Mouse (Mus musculus) layer of hippocampus, postnatal 25 days (tissue): ENCODE data around the gene Dhx58. TPM values are rescaled to one million over a fixed set of nuclear protein-coding genes. Genes with fewer than 3 reads are reported as not detected.
A peak's percentile ranks its signal among the peaks of the same experiment; 100 is the strongest.

Experiments used
- DNase-seq, 2 experiments: peaks; one replicate each; pipeline ENCODE4 v3.0.0; 2022; ENCODE audit warnings: mixed read lengths in 2 of 2, low spot score in 1 of 2; ENCODE audit errors: extremely low spot score in 1 of 2
- total RNA-seq, 2 experiments: library from RNA; stranded (reverse); gene quantifications; 2 replicates each; pipeline ENCODE4 v1.2.3; 2021

The Dhx58 gene
- total RNA-seq, 2 experiments from 2014 or later = 1.4 to 2.1 TPM

GRCm38 (mm10) chr11:100703366-100703765, 705 bp downstream of the Dhx58 start:
- no peak for DNase-seq

- no peak for DNase-seq
Measured at GRCm38 (mm10) chr11:100702906-100703305, 1.2 kb downstream of the Dhx58 start.

- peak in 1 of 2 experiments; percentile 66 for DNase-seq
Measured at GRCm38 (mm10) chr11:100702081-100702851, 1.8 kb downstream of the Dhx58 start.

- DNase-seq = no peak
Measured at GRCm38 (mm10) chr11:100701301-100701700, 2.8 kb downstream of the Dhx58 start.

GRCm38 (mm10) chr11:100700710-100701109, 3.4 kb downstream of the Dhx58 start:
- no peak for DNase-seq

GRCm38 (mm10) chr11:100697921-100698320, 6.2 kb downstream of the Dhx58 start:
- DNase-seq = no peak

GRCm38 (mm10) chr11:100694926-100695325, 9.1 kb downstream of the Dhx58 start:
- DNase-seq = peak; percentile 79 to 93

- no peak for DNase-seq
Measured at GRCm38 (mm10) chr11:100693154-100693553, 10.9 kb downstream of the Dhx58 start.

GRCm38 (mm10) chr11:100692164-100692616, 11.9 kb downstream of the Dhx58 start, which contains the start of gene Zfp385c:
Zfp385c (minus strand) TSS chr11:100692455.
- DNase-seq = no peak

- DNase-seq = no peak
Measured at GRCm38 (mm10) chr11:100690389-100690788, 13.7 kb downstream of the Dhx58 start.

- no peak for DNase-seq
Measured at GRCm38 (mm10) chr11:100688443-100688842, 15.6 kb downstream of the Dhx58 start.

- DNase-seq = no peak
Measured at GRCm38 (mm10) chr11:100687265-100687664, 16.8 kb downstream of the Dhx58 start.

GRCm38 (mm10) chr11:100685371-100685770, 18.7 kb downstream of the Dhx58 start:
- no peak for DNase-seq

- DNase-seq = no peak
Measured at GRCm38 (mm10) chr11:100684084-100684483, 20.0 kb downstream of the Dhx58 start.

GRCm38 (mm10) chr11:100682526-100682925, 21.5 kb downstream of the Dhx58 start:
- no peak for DNase-seq

- DNase-seq = no peak
Measured at GRCm38 (mm10) chr11:100681826-100682225, 22.2 kb downstream of the Dhx58 start.

- no peak for DNase-seq
Measured at GRCm38 (mm10) chr11:100677810-100678209, 26.3 kb downstream of the Dhx58 start.

GRCm38 (mm10) chr11:100673169-100673568, 30.9 kb downstream of the Dhx58 start:
- no peak for DNase-seq

GRCm38 (mm10) chr11:100671956-100672355, 32.1 kb downstream of the Dhx58 start:
- DNase-seq = no peak

GRCm38 (mm10) chr11:100671049-100671448, 33.0 kb downstream of the Dhx58 start:
- no peak for DNase-seq

- no peak for DNase-seq
Measured at GRCm38 (mm10) chr11:100659806-100660205, 44.3 kb downstream of the Dhx58 start.

- DNase-seq = no peak
Measured at GRCm38 (mm10) chr11:100656458-100656857, 47.6 kb downstream of the Dhx58 start.
